Mouse (Mus musculus): ENCODE measurements at regions not wholly inside any gene's neighbourhood (a gene's known extent, or its start where the extent isn't known, plus 50 kb on each side); places are given as distances from the start of the nearest gene placed in this dataset.

DNA sequence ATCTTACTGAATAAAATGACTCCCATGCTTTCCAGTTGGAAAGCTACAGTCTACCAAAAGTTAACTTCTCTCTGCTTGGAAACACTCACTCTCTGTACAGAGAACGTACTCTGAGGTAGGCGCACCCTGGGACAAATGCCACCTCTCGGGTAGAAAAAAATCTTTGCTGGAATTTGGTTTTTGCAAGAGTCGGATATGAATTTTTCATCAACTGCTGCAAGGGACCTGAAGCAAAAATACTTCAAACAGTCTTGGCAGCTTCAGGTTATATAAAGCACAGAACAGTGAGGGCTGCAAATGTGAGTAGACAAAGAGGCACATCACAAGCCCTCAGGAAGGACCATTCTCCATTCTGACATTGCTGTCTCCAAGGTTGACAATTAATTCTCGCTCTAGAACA, 535.4 kb upstream of the Fam84a start:
- DNase-seq, result no peak

DNA sequence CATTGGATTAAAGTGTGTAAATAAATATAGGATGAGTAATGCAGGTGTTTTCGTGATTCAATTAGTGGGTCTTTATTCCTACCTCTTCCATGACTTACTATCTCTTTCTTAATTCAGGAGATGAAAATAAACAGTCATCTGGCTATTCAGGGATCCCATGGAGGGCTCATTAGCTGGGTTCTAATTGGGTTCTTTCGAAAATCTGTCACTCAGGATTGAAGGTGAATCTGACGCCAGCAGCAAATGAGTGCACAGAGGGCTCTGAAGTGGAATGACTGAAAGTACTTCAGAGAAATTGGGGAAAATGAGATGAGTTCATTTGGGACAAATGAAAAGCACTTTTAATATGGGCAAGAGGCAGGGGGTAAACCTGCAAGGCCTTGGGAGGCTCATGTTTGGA, 524.4 kb upstream of the Fam84a start:
- DNase-seq, result no peak

DNA sequence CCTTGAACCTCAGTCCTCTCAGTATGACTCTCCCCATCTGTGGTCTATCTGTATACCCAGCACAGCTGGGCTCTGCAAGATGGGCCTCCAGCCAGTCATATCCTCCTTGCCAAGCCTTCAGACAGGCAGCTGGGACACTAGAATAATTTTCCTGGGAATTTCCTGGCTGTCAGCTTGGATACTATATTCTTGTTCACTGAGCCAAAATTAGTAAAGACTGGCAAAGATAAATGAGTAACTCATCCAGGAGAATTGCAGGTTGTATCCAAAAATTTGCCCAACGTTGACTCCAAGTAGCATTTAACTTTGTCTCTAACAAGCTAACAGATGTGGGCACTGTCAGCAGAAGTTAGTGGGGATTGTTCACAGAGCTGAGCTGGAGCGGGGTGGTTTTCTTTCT, 514.1 kb upstream of the Fam84a start:
- peak in 1 of 2 experiments; percentile 1 for DNase-seq
